Mouse (Mus musculus) lung, postnatal 10 days (tissue): Measurements from ENCODE around the gene 2310057M21Rik.
A peak's percentile ranks its signal among the peaks of the same experiment; 100 is the strongest.
"Not testable (repeated sequence)": the region's sequence is repeated elsewhere in the genome, so short reads cannot be mapped to it uniquely, and the experiment has no call there.

Experiments used
- DNase-seq: peaks from one replicate; pipeline ENCODE4 v3.0.0; 2021

2310057M21Rik gene

DNA sequence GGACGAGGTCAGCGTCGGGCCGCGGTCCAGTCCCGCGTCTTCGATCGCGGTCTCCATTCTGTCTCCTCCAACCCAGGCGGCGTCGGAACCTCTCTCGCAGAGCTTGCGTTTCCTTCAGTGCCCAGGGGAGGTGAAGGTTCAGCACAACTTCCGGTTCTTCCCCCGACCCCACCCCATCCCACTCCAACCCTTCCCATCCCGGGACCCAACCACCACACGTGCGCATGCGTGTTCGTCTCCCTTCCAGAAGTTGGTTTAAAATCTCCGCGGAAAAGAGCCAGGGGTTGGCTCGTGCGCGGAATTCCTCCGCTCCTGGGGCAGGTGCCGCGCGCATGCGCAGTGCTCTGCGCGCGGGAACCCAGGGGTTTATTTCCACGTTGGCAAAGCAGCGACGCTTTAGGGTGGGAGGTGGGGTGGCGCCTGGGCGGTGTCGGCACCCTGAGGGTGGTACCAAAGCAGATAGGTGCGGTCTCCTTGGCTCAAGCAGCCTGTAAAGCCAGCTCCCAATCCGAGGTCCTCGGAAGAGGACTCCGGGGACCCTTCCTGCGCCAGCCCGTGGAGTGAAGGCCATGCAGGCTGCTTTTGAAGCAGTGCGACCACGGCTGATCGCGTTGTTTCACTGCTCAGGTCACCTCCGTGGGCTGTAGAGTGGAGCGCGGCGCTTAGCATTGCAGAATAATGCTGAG, at the start of gene 2310057M21Rik:
Gene 2310057M21Rik, minus strand, starts transcription at position 145 of the 686 bp plus-strand sequence.
- DNase-seq, result peak; percentile 97

- no peak for DNase-seq
These were observed 49.3 kb upstream of the 2310057M21Rik start for GRCm38 (mm10) chr7:131411941-131412270.

- peak; percentile 76 for DNase-seq
These were observed 48.8 kb upstream of the 2310057M21Rik start for GRCm38 (mm10) chr7:131411221-131411940.

GRCm38 (mm10) chr7:131410416-131411058, 48.0 kb upstream of the 2310057M21Rik start, which contains the start of the genes Ikzf5 and Acadsb:
Gene Ikzf5, minus strand, starts transcription at chr7:131410521.
Gene Acadsb, plus strand, starts transcription at chr7:131410601.
- peak; percentile 100 for DNase-seq

DNA sequence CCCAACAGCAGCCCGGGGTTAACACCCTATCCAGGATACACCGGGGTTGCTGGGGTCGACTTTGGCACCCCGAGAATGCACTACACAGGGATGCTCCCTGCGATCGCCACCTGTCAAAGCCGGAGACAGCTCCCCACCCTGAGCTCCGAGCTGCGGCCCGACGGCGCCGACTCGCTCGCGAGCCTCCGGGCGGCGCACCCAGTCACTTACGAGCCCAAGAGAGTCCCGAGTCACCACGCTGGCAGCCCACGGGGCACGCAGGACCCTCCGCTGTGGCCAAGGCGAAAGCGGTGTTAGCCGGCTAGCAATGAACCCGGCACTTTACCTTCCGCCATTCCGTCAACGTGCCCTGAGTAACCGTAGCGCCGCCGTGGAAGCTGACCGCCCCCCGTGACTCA, 47.4 kb upstream of the 2310057M21Rik start:
- DNase-seq, result no peak

- DNase-seq, result peak; percentile 9
These were observed 46.9 kb upstream of the 2310057M21Rik start for GRCm38 (mm10) chr7:131409321-131409987.

DNA sequence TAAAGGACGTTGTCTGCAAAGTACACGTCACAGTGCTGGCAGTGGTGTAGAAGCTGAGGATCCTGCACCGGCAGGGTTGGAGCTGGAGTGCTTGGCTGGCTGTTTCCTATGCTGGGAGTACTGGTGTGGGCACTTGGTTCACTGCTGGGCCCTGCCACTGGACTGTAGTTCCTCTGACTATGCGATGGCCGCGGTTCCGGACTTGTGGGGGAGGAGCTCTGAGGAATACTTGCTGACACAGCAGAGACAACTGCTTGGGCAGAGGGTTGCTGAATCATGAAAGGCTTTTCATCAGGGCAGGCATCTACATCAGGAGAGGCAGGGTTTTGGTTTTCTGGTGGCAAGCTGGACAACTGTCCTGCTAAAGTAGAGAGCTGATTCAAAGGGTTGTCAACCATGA, 29.2 kb upstream of the 2310057M21Rik start:
- not testable (repeated sequence) for DNase-seq

DNA sequence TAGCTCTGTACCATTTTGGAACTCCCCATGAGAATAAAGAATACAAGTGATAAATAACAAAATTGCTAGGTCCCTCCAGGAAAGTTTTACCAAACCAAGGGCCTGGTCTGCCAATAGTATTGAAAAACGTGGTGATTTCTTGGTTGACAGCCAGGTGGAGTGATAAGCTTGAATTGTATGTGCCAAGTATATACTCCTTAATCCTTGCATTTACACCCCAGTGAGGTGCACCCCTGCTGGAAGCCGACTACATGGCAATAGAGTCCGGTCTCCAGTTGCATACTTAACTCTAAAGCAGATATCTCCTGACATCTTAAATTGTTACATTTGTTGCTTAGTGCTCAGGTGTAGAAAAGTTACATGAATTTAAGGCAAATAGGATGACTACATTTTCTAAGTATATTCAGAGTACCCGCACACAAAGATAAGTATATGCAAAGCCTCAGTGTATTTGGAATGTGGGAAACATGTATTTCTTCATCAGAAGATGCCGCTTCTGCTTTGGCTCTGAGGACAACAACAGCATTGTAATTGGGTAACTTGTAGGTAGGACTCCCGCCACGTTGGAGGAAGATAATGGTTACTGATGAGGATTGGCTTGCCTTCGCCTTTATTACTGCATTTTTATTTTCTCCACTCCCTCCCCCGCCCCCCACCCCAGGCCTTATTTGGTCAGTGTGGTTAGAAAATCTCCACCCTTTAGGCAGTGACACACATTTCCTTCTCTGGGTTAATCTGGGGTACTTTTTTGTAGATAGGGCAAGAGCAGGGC, 9.5 kb upstream of the 2310057M21Rik start:
- DNase-seq, result no peak

- DNase-seq, result no peak
These were observed 8.9 kb upstream of the 2310057M21Rik start for GRCm38 (mm10) chr7:131371470-131371860.

- DNase-seq, result peak; percentile 89
These were observed 8.3 kb upstream of the 2310057M21Rik start, which contains the start of gene Pstk for GRCm38 (mm10) chr7:131370648-131371469. Gene Pstk, plus strand, starts transcription at chr7:131371141.

- DNase-seq, result no peak
These were observed 1.6 kb upstream of the 2310057M21Rik start for GRCm38 (mm10) chr7:131364131-131364530.

DNA sequence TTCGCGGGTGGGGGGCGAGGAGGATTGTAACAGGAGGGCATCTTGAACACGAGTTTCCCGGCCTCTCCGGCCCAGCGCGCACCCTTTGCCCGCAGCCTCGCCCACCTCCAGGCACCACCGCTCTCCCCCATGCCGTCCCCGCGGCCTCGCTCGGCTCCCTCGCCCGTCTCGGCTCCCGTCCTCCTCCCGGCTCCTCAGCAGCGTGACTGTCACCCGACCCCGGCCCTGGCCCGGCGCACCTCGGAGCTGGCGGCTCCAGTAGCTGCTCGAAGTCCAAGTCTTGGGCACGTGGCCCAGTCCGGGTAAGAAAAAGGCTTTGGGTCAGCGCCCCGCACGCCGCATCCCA, 317 bp downstream of the 2310057M21Rik start:
- no peak for DNase-seq

DNA sequence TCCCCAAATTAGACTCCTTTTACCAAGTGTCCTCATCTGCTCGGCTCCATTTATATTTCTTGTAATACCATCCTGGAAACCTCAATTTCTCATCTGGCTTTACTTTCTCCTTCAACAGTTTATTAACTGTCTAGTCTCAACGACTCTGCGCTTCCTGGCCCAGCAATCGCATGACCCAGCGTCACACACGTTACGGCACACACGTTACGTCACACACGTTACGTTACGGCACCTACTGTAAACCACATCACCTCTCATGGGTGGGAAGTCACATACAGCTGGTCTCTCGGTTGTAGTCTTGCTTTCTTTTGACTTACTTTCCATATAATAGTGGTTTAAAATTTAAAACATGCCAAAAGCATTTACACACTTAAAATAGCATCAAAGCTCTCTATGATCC, 6.5 kb downstream of the 2310057M21Rik start:
- DNase-seq, result no peak

- DNase-seq, result no peak
These were observed 16.6 kb downstream of the 2310057M21Rik start for GRCm38 (mm10) chr7:131345856-131346541.

- no peak for DNase-seq
These were observed 25.0 kb downstream of the 2310057M21Rik start for GRCm38 (mm10) chr7:131337502-131338068.

DNA sequence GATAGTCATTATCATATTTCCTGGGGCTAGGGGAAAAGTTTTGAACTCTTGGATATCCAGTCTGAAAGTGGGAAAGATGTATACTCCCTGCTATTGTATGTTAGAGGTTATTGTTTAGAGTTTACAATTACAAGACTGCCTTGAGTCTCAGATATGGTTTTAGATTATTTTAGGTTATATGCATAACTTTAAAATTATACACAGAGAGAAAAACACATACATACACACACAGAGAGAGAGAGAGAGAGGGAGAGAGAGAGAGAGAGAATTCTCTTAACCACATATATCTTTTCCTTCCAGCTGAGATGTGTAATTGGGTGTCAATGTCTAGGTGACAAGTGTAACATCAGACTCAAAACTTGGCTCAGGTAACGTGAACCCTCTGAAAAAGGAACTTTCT, 29.0 kb downstream of the 2310057M21Rik start, which contains the start of gene Fam24a:
Gene Fam24a, plus strand, starts transcription at position 301 of the 400 bp plus-strand sequence.
- DNase-seq, result no peak

DNA sequence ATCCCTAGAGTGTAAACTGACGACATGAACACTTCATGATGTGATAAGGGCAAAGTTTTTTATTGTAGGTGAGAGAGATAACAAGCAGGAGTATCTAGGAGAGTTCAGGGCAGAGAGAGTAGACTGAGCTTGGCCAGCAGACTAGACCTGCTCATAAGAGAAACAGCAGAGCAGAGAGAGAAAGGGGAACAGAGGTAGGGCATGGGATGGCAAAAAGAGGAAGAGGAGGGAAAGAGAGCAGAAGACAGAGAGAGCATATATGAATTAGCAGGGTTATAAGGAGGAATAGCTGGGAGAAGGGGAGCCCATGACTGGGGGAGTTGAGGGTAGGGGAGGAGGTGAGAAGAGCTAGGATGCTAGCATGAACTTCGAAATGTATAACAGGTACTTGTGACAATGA, 30.9 kb downstream of the 2310057M21Rik start:
- DNase-seq, result no peak

DNA sequence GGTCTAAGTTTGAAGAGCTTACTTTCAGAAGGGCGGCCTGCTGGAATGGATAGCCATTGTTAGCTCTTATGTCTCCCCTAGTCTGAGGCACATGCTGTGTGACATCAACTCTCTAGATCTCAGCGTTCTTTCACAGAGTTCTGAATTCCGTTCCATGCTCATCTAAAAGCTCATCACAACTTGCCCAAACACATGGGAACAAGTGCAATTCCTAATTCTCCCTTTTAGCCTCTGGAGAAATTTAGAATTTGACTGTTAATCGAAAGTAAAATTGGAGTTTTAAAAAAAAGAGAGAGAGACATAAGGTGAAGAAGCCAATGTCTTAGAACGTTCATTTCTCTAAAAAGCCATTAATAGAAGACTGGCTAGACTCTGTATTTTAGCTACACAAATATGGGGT, 33.1 kb downstream of the 2310057M21Rik start, which contains the start of gene Fam24b:
Gene Fam24b, minus strand, starts transcription at position 101 of the 400 bp plus-strand sequence.
- DNase-seq, result no peak

DNA sequence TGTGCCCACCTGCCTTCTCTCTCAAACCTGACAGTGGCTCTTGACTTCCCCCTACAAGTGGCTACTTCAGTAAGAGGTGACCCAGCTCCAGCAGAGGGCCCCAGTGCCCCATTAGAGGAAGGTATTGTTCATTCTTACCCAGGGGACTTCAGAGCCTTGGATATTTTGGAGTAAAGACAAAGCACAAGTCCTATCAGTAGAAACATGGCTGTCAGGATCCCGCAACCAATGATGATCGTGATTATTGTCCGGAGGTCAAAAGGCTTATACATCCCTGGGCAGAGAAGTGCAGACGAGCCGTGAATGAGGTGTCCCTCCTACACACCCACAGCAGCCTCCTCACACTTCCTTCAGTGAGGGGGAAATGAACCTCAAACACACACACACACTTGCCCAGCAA, 35.5 kb downstream of the 2310057M21Rik start:
- DNase-seq, result no peak

- DNase-seq, result no peak
These were observed 40.4 kb downstream of the 2310057M21Rik start, which contains the start of gene Cuzd1 for GRCm38 (mm10) chr7:131322192-131322591. Gene Cuzd1, minus strand, starts transcription at chr7:131322292.
